Mouse (Mus musculus): Measurements from ENCODE around the gene Gjd3. TPM values are rescaled to one million over a fixed set of nuclear protein-coding genes. Genes with fewer than 3 reads are reported as not detected.

The Gjd3 gene
- total and polyA plus RNA-seq, 3 experiments = not detected

DNA sequence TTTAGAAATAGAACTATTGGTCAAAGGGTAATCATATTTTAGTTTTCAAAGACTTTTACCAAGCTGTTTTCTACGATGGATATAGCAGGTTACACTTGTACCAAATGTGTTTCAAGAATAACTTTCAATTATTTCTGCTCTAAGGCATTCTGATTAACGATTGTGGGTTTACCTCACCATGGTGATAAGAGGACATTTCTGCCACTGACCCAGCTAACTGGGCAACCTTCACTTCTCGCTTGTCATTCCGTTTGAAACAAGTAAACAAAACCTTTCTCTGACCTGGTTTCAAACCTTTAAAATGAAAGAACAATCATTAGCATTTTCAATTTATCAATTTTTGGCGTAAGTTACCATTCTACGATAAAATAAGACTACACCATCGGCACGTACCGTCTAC, 24.0 kb upstream of the Gjd3 start:
- Histone ChIP-seq H3K27ac (ENCODE audit: control insufficient read depth, low read depth, low read length) (no peak overlapping the region), H3K27me3 (ENCODE audit: control insufficient read depth in 1 of 2, insufficient read depth in 2 of 2, low read length in 2 of 2) (no peaks in the 10 kb centered on the region), H3K79me2 (ENCODE audit: control insufficient read depth, insufficient read depth, low read length, poor library complexity) (peaks cover 1% of the 10 kb centered on the region; the same call in 1 of the 2 replicates), H3K4me1 (ENCODE audit: control insufficient read depth in 1 of 2, insufficient read depth in 2 of 2, low read length in 2 of 2) (peaks cover 0 to 5% of the 10 kb centered on the region in 2 experiments; a peak in 2 of 4 replicates), H3K9me3 (replicated peaks; ENCODE audit: insufficient read depth, low read length) (no peaks in the 10 kb centered on the region), H3K4me3 (ENCODE audit: control insufficient read depth in 1 of 2, insufficient read depth in 1 of 2, low read depth in 2 of 2, low read length in 2 of 2) (no peak overlapping the region), H3K9ac (ENCODE audit: control insufficient read depth, low read depth, low read length, poor library complexity, severe bottlenecking) (no peak overlapping the region), H3K36me3 (ENCODE audit: control insufficient read depth in 1 of 2, insufficient read depth in 2 of 2, low read length in 2 of 2) (peaks cover 22 to 89% of the 10 kb centered on the region in 2 experiments)
- no peak for DNase-seq (ENCODE audit: low read depth, low spot score)
- TF ChIP-seq POLR2A (IDR thresholded peaks at IDR 0.05; ENCODE audit: control insufficient read depth in 1 of 2, insufficient read depth in 1 of 2, low read depth in 1 of 2, low read length in 2 of 2, poor library complexity in 1 of 2) (0 out of 4 replicates have a peak, but pooled peaks of 1 of the 2 experiments have one; percentile 16), NRF1 (IDR thresholded peaks at IDR 0.05; ENCODE audit: insufficient read depth, low read depth, low read length, poor library complexity, severe bottlenecking) (no peak)

DNA sequence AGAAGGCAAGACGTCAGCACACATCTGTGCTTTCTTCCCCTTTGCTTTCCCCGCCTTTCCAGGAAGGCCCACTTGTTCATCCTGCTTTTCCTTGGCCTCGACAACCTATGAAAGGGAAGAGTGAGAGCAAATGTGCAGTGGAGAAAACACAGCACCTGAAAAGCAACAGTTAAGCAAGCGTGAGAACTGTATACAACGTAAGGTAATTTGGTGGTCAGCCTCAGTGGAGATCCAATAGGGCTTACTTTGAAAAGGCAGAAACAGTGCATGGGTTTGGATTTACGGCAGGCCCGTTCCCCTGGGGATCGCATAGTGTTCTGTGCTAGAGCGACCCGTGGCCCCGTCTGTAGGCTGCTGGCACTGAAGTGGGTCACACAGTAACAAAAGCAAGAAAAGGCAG, 16.4 kb upstream of the Gjd3 start:
- H3K9ac ChIP-seq (ENCODE audit: control insufficient read depth, low read depth, low read length, poor library complexity, severe bottlenecking) = no peak overlapping the region
- DNase-seq (ENCODE audit: low read depth, low spot score) = peak; percentile 8
- no peaks in the 10 kb centered on the region for H3K9me3 ChIP-seq (replicated peaks; ENCODE audit: insufficient read depth, low read length)
- no peak overlapping the region for H3K27ac ChIP-seq (ENCODE audit: control insufficient read depth, low read depth, low read length)
- H3K27me3 ChIP-seq (ENCODE audit: control insufficient read depth in 1 of 2, insufficient read depth in 2 of 2, low read length in 2 of 2) = no peaks in the 10 kb centered on the region
- no peaks in the 10 kb centered on the region for H3K79me2 ChIP-seq (ENCODE audit: control insufficient read depth, insufficient read depth, low read length, poor library complexity)
- peaks cover 0 to 90% of the 10 kb centered on the region in 2 experiments; a peak in 2 of 4 replicates for H3K36me3 ChIP-seq (ENCODE audit: control insufficient read depth in 1 of 2, insufficient read depth in 2 of 2, low read length in 2 of 2)
- no peak overlapping the region for H3K4me3 ChIP-seq (ENCODE audit: control insufficient read depth in 1 of 2, insufficient read depth in 1 of 2, low read depth in 2 of 2, low read length in 2 of 2)
- TF ChIP-seq ZMIZ1 (IDR thresholded peaks at IDR 0.05; ENCODE audit: low read depth, low read length) (0 out of 2 replicates have a peak, but pooled peaks have one; percentile 12), CTCF (IDR thresholded peaks at IDR 0.05 in 2 of 3, conservative IDR thresholded peaks at IDR 0.05 in 1 of 3; ENCODE audit: control insufficient read depth in 1 of 3, insufficient read depth in 1 of 3, low read depth in 2 of 3, low read length in 3 of 3, poor library complexity in 1 of 3, severe bottlenecking in 1 of 3) (no peak)
- no peaks in the 10 kb centered on the region for H3K4me1 ChIP-seq (ENCODE audit: control insufficient read depth in 1 of 2, insufficient read depth in 2 of 2, low read length in 2 of 2)

DNA sequence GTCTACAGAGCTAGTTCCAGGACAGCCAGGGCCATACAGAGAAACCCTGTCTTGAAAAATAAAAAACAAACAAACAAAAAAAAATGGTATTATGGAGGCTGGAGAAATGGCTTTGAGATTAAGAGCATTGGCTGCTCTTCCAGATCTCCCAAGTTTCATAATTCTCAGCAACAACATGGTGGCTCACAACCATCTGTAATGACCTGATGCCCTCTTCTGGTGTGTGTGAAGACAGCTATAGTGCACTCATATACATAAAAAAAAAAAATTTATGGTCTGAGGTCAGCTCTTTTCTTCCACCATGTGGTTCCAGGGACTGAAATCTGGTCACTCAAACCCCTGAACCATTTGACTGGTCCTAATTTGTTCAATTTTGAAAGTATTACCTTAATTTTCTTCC, 16.0 kb upstream of the Gjd3 start:
- Histone ChIP-seq H3K27ac (ENCODE audit: control insufficient read depth, low read depth, low read length) (no peak overlapping the region), H3K36me3 (ENCODE audit: control insufficient read depth in 1 of 2, insufficient read depth in 2 of 2, low read length in 2 of 2) (peaks cover 0 to 90% of the 10 kb centered on the region in 2 experiments; a peak in 2 of 4 replicates), H3K79me2 (ENCODE audit: control insufficient read depth, insufficient read depth, low read length, poor library complexity) (no peaks in the 10 kb centered on the region), H3K27me3 (ENCODE audit: control insufficient read depth in 1 of 2, insufficient read depth in 2 of 2, low read length in 2 of 2) (no peaks in the 10 kb centered on the region), H3K4me1 (ENCODE audit: control insufficient read depth in 1 of 2, insufficient read depth in 2 of 2, low read length in 2 of 2) (no peaks in the 10 kb centered on the region), H3K9me3 (replicated peaks; ENCODE audit: insufficient read depth, low read length) (no peaks in the 10 kb centered on the region), H3K9ac (ENCODE audit: control insufficient read depth, low read depth, low read length, poor library complexity, severe bottlenecking) (no peak overlapping the region), H3K4me3 (ENCODE audit: control insufficient read depth in 1 of 2, insufficient read depth in 1 of 2, low read depth in 2 of 2, low read length in 2 of 2) (no peak overlapping the region)
- peak; percentile 8 for DNase-seq (ENCODE audit: low read depth, low spot score)
- TF ChIP-seq POLR2AphosphoS5 (IDR thresholded peaks at IDR 0.05; ENCODE audit: borderline replicate concordance, low read depth, low read length) (no peak), UBTF (IDR thresholded peaks at IDR 0.05; ENCODE audit: borderline replicate concordance, insufficient read depth, low read depth, low read length) (no peak), ELF1 (IDR thresholded peaks at IDR 0.05; ENCODE audit: low read depth, low read length) (no peak), USF2 (IDR thresholded peaks at IDR 0.05; ENCODE audit: borderline replicate concordance in 1 of 2, insufficient read depth in 1 of 2, low read depth in 1 of 2, low read length in 2 of 2) (no peak), GABPA (IDR thresholded peaks at IDR 0.05; ENCODE audit: low read depth, low read length) (no peak), E2F4 (IDR thresholded peaks at IDR 0.05; ENCODE audit: borderline replicate concordance, low read depth, low read length) (no peak), MXI1 (IDR thresholded peaks at IDR 0.05; ENCODE audit: low read depth, low read length) (no peak), MEF2A (IDR thresholded peaks at IDR 0.05; ENCODE audit: extremely low read depth, insufficient replicate concordance, low read depth, low read length, poor library complexity, severe bottlenecking) (no peak), MAZ (IDR thresholded peaks at IDR 0.05; ENCODE audit: low read depth, low read length) (no peak), NRF1 (IDR thresholded peaks at IDR 0.05; ENCODE audit: insufficient read depth, low read depth, low read length, poor library complexity, severe bottlenecking) (no peak), ZC3H11A (IDR thresholded peaks at IDR 0.05; ENCODE audit: low read depth, low read length) (no peak), SMC3 (IDR thresholded peaks at IDR 0.05; ENCODE audit: low read depth, low read length) (no peak), MYB (IDR thresholded peaks at IDR 0.05; ENCODE audit: low read depth, low read length) (no peak), MYC (IDR thresholded peaks at IDR 0.05; ENCODE audit: low read depth, low read length) (no peak), CHD2 (IDR thresholded peaks at IDR 0.05; ENCODE audit: low read length) (no peak), USF1 (IDR thresholded peaks at IDR 0.05; ENCODE audit: low read depth, low read length) (no peak), GATA1 (IDR thresholded peaks at IDR 0.05; ENCODE audit: low read depth, low read length) (no peak), JUND (IDR thresholded peaks at IDR 0.05; ENCODE audit: low read depth, low read length) (no peak), SIN3A (IDR thresholded peaks at IDR 0.05; ENCODE audit: low read length) (no peak), RCOR1 (IDR thresholded peaks at IDR 0.05; ENCODE audit: low read depth, low read length) (no peak), TAL1 (IDR thresholded peaks at IDR 0.05; ENCODE audit: low read length) (no peak), TBP (IDR thresholded peaks at IDR 0.05; ENCODE audit: low read depth, low read length) (no peak), CTCF (IDR thresholded peaks at IDR 0.05 in 2 of 3, conservative IDR thresholded peaks at IDR 0.05 in 1 of 3; ENCODE audit: control insufficient read depth in 1 of 3, insufficient read depth in 1 of 3, low read depth in 2 of 3, low read length in 3 of 3, poor library complexity in 1 of 3, severe bottlenecking in 1 of 3) (peak in 1 of 3 experiments; percentile 2; a peak in 1 of 6 replicates)

Measured in MEL (cell line).